Mouse (Mus musculus) cerebellum, adult 2 months (tissue): Measurements from ENCODE around the gene Tbc1d22a. TPM values are rescaled to one million over a fixed set of nuclear protein-coding genes. Genes with fewer than 3 reads are reported as not detected.

ENCODE experiments used
- DNase-seq, 2 experiments: peaks; one replicate each; pipeline ENCODE4 v3.0.0; 2021
- H3K27ac ChIP-seq: fragments of 200-500 bp; 2 replicates; pipeline ENCODE4 v1.5.1; 2012; ENCODE audit warnings: low read length, control low read depth, inconsistent platforms; ENCODE audit not compliant: insufficient read depth
- H3K27me3 ChIP-seq: fragments of 200-500 bp; 2 replicates; pipeline ENCODE4 v1.6.1; 2012; ENCODE audit warnings: inconsistent platforms, mild to moderate bottlenecking, low read length, moderate library complexity; ENCODE audit not compliant: control insufficient read depth, insufficient read depth
- H3K4me1 ChIP-seq: fragments of 200-500 bp; 2 replicates; pipeline ENCODE4 v1.6.1; 2011; ENCODE audit warnings: low read length; ENCODE audit not compliant: control insufficient read depth, insufficient read depth
- H3K4me3 ChIP-seq: fragments of 200-500 bp; replicated peaks from 2 replicates; pipeline ENCODE3; 2011; ENCODE audit warnings: mild to moderate bottlenecking, low read depth, low read length, control low read depth; ENCODE audit not compliant: insufficient read depth
- CTCF ChIP-seq: fragments of 200-500 bp; IDR thresholded peaks from 2 replicates; pipeline ENCODE4 v1.5.1; 2011; ENCODE audit warnings: low read depth, mild to moderate bottlenecking, control low read depth, low read length, moderate library complexity, borderline replicate concordance; ENCODE audit not compliant: insufficient read depth
- POLR2A ChIP-seq: fragments of 200-500 bp; IDR thresholded peaks from 2 replicates; pipeline ENCODE4 v1.6.1; 2011; ENCODE audit warnings: low read length, control low read depth, borderline replicate concordance; ENCODE audit not compliant: insufficient read depth
- WGBS: fragments of 180-500 bp; shearing (Covaris S2); methylation state at CpG from one replicate; pipeline ENCODE4 v1.1.7; 2018; 5-methylcytosine and 5-hydroxymethylcytosine counted together
- polyA plus RNA-seq: library from polyadenylated mRNA; depleted of rRNA; stranded (reverse); fragments of >200 nt; gene quantifications from 2 replicates; pipeline ENCODE4 v1.2.3, GENCODE M21; 2012

Gene Tbc1d22a
- polyA plus RNA-seq, 1 experiment: 23.3 TPM

GRCm38 (mm10) chr15:86444271-86444670 is 230.0 kb downstream of the Tbc1d22a start:
- TF ChIP-seq POLR2A: no peak
- no peak for TF ChIP-seq CTCF
- Histone ChIP-seq H3K27me3 (no peaks in the 10 kb centered on the region), H3K4me1 (peaks cover 6% of the 10 kb centered on the region; the same call in 1 of the 2 replicates), H3K27ac (no peak overlapping the region), H3K4me3 (no peak overlapping the region)
- peak in 1 of 2 experiments; percentile 37 for DNase-seq
- 47% methylated on average over 2 of the region's 2 CpGs for WGBS

- peaks cover 9% of the 10 kb centered on the region for H3K4me1 ChIP-seq
- no peak overlapping the region for H3K27ac ChIP-seq
- H3K4me3 ChIP-seq: no peak overlapping the region
- DNase-seq: no peak
- TF ChIP-seq CTCF: no peak
- no peak for TF ChIP-seq POLR2A
- H3K27me3 ChIP-seq: no peaks in the 10 kb centered on the region
Observed at GRCm38 (mm10) chr15:86446064-86446463, 231.8 kb downstream of the Tbc1d22a start.

DNA sequence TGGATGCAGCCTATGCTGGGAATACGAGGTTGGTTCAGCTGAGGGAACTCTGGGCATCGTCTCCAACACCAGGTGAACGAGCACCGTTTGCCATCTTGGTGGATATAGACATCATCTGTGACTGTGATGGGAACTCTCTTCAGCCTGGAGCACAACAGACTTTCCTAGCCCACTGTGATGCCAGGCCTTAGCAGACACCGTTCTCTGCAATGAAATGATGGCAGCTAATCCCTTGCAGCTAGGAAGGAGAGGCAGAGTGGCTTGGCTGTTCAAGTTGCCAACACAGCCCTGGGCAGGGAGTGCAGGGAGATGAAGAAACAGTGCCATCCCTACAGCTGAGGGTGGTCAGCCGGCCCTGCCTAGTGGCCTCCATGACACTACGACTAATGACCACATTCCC is 233.0 kb downstream of the Tbc1d22a start:
- Histone ChIP-seq H3K4me3 (no peak overlapping the region), H3K27ac (no peak overlapping the region), H3K27me3 (no peaks in the 10 kb centered on the region), H3K4me1 (peaks cover 9% of the 10 kb centered on the region)
- 91% methylated on average over 7 of the region's 7 CpGs for WGBS
- DNase-seq: no peak
- no peak for TF ChIP-seq POLR2A
- no peak for TF ChIP-seq CTCF

DNA sequence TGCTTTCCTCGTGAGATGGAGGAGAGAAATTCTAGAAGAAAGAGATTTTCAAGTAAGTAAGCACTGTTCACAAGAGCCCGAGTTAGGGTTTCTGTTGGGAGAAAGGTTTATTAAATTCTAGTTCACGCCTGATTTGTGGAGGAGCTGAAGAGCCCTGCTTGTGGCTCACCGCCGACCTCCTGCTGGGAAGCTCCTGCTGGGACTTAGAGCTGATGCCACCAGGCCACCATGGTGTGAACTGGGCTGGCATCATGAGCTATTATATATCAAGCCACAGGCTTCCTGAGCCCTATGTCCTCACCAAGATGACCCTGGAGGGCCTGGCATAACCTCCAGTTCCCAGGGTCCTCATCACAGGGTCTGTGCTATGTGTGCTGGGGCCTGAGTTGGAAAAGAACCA is 235.0 kb downstream of the Tbc1d22a start:
- 39% methylated on average over 5 of the region's 5 CpGs for WGBS
- DNase-seq: peak; percentile 58 to 59
- H3K4me1 ChIP-seq: peaks cover 9% of the 10 kb centered on the region
- H3K27me3 ChIP-seq: no peaks in the 10 kb centered on the region
- H3K27ac ChIP-seq: no peak overlapping the region
- TF ChIP-seq POLR2A (no peak), CTCF (no peak)
- no peak overlapping the region for H3K4me3 ChIP-seq

DNA sequence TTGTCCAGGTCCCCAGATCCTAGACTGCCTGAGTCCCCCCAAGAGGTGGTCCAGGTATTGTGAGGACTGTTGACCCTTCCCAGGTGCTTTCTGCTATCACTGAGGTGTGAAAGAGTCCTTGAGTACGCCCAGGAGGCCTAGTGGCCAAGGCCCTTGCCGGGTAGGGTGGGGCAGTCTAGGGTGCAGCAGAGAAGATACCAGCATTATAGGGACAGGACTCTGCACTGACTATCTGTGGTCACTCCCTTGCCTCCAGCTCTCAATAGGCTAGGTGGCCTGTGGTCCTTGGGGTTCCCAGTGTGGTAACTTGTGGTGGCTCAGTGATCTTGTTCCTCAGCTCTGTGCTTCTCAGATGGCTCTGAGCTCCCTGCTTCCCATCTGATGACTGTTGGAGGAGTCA is 235.5 kb downstream of the Tbc1d22a start:
- no peak overlapping the region for H3K4me3 ChIP-seq
- no peak overlapping the region for H3K27ac ChIP-seq
- H3K4me1 ChIP-seq: peaks cover 9% of the 10 kb centered on the region
- TF ChIP-seq POLR2A (no peak), CTCF (no peak)
- no peak for DNase-seq
- no peaks in the 10 kb centered on the region for H3K27me3 ChIP-seq
- 100% methylated on average over 2 of the region's 2 CpGs for WGBS

GRCm38 (mm10) chr15:86459413-86459812 is 245.2 kb downstream of the Tbc1d22a start:
- no peaks in the 10 kb centered on the region for H3K27me3 ChIP-seq
- no peak for DNase-seq
- no peak overlapping the region for H3K4me3 ChIP-seq
- no peak for TF ChIP-seq POLR2A
- TF ChIP-seq CTCF: no peak
- WGBS: 82% methylated on average over 3 of the region's 3 CpGs
- no peaks in the 10 kb centered on the region for H3K4me1 ChIP-seq
- no peak overlapping the region for H3K27ac ChIP-seq

GRCm38 (mm10) chr15:86462636-86463035 is 248.4 kb downstream of the Tbc1d22a start:
- no peaks in the 10 kb centered on the region for H3K27me3 ChIP-seq
- H3K4me1 ChIP-seq: no peaks in the 10 kb centered on the region
- WGBS: 54% methylated on average over 8 of the region's 8 CpGs
- no peak overlapping the region for H3K27ac ChIP-seq
- DNase-seq: no peak
- no peak for TF ChIP-seq CTCF
- TF ChIP-seq POLR2A: no peak
- H3K4me3 ChIP-seq: no peak overlapping the region

GRCm38 (mm10) chr15:86468082-86468481 is 253.8 kb downstream of the Tbc1d22a start:
- H3K27ac ChIP-seq: no peak overlapping the region
- DNase-seq: no peak
- H3K4me1 ChIP-seq: no peaks in the 10 kb centered on the region
- H3K4me3 ChIP-seq: no peak overlapping the region
- no peak for TF ChIP-seq POLR2A
- TF ChIP-seq CTCF: no peak
- no peaks in the 10 kb centered on the region for H3K27me3 ChIP-seq
